Mouse (Mus musculus): ENCODE data around the gene Cdca3.
"Not testable (repeated sequence)": the region's sequence is repeated elsewhere in the genome, so short reads cannot be mapped to it uniquely, and the experiment has no call there.

The Cdca3 gene

GRCm38 (mm10) chr6:124828868-124829798 lies at the start of gene Cdca3, which contains the start of gene Usp5:
TSS of gene Cdca3 (plus strand) at chr6:124829547.
TSS of gene Usp5 (minus strand) at chr6:124829484.
- peak; percentile 100 for DNase-seq (ENCODE audit: low spot score)

- no peak for DNase-seq (ENCODE audit: low spot score)
Measured at GRCm38 (mm10) chr6:124779984-124780416, 49.3 kb upstream of the Cdca3 start.

- DNase-seq (ENCODE audit: low spot score), result no peak
Measured at GRCm38 (mm10) chr6:124780917-124781316, 48.4 kb upstream of the Cdca3 start.

GRCm38 (mm10) chr6:124782436-124782835 lies 46.9 kb upstream of the Cdca3 start:
- peak; percentile 62 for DNase-seq (ENCODE audit: low spot score)

- DNase-seq (ENCODE audit: low spot score), result no peak
Measured at GRCm38 (mm10) chr6:124786756-124787420, 42.5 kb upstream of the Cdca3 start.

- no peak for DNase-seq (ENCODE audit: low spot score)
Measured at GRCm38 (mm10) chr6:124787722-124788121, 41.6 kb upstream of the Cdca3 start.

- DNase-seq (ENCODE audit: low spot score), result no peak
Measured at GRCm38 (mm10) chr6:124789519-124789918, 39.8 kb upstream of the Cdca3 start.

GRCm38 (mm10) chr6:124790121-124790520 lies 39.2 kb upstream of the Cdca3 start:
- no peak for DNase-seq (ENCODE audit: low spot score)

- no peak for DNase-seq (ENCODE audit: low spot score)
Measured at GRCm38 (mm10) chr6:124791911-124792310, 37.4 kb upstream of the Cdca3 start.

GRCm38 (mm10) chr6:124795781-124796180 lies 33.6 kb upstream of the Cdca3 start:
- DNase-seq (ENCODE audit: low spot score), result no peak

- no peak for DNase-seq (ENCODE audit: low spot score)
Measured at GRCm38 (mm10) chr6:124796200-124796599, 33.1 kb upstream of the Cdca3 start.

- DNase-seq (ENCODE audit: low spot score), result not testable (repeated sequence)
Measured at GRCm38 (mm10) chr6:124802400-124802799, 26.9 kb upstream of the Cdca3 start.

GRCm38 (mm10) chr6:124803061-124803460 lies 26.3 kb upstream of the Cdca3 start:
- DNase-seq (ENCODE audit: low spot score), result no peak

GRCm38 (mm10) chr6:124803691-124804090 lies 25.7 kb upstream of the Cdca3 start:
- not testable (repeated sequence) for DNase-seq (ENCODE audit: low spot score)

GRCm38 (mm10) chr6:124804341-124804740 lies 25.0 kb upstream of the Cdca3 start:
- no peak for DNase-seq (ENCODE audit: low spot score)

GRCm38 (mm10) chr6:124805341-124806321 lies 23.7 kb upstream of the Cdca3 start:
- DNase-seq (ENCODE audit: low spot score), result peak; percentile 78

GRCm38 (mm10) chr6:124806446-124807140 lies 22.8 kb upstream of the Cdca3 start:
- DNase-seq (ENCODE audit: low spot score), result no peak

GRCm38 (mm10) chr6:124807366-124807765 lies 22.0 kb upstream of the Cdca3 start:
- no peak for DNase-seq (ENCODE audit: low spot score)

GRCm38 (mm10) chr6:124807986-124808357 lies 21.4 kb upstream of the Cdca3 start:
- DNase-seq (ENCODE audit: low spot score), result no peak

GRCm38 (mm10) chr6:124808358-124809012 lies 20.9 kb upstream of the Cdca3 start, which contains the start of gene Spsb2:
TSS of gene Spsb2 (plus strand) at chr6:124808661.
- peak; percentile 16 for DNase-seq (ENCODE audit: low spot score)
